Mouse (Mus musculus) small intestine, adult 2 months (tissue): ENCODE measurements at regions not wholly inside any gene's neighbourhood (a gene's known extent, or its start where the extent isn't known, plus 50 kb on each side); places are given as distances from the start of the nearest gene placed in this dataset.

Experiments used
- CTCF ChIP-seq: fragments of 200-500 bp; IDR thresholded peaks from 2 replicates; pipeline ENCODE4 v1.5.1; 2012; ENCODE audit warnings: low read depth, mild to moderate bottlenecking, control low read depth, inconsistent platforms, low read length, moderate library complexity, mixed read lengths; ENCODE audit not compliant: insufficient replicate concordance, insufficient read length; ENCODE audit errors: extremely low read depth
- POLR2A ChIP-seq: fragments of 200-500 bp; IDR thresholded peaks from 2 replicates; pipeline ENCODE4 v1.6.1; 2012; ENCODE audit warnings: low read depth, mild to moderate bottlenecking, control low read depth, inconsistent platforms, low read length, moderate library complexity

- TF ChIP-seq CTCF, result no peak
- TF ChIP-seq POLR2A, result no peak
Observed at GRCm38 (mm10) chr3:70130241-70131029, 123.0 kb downstream of the Otol1 start.
